Mouse (Mus musculus): Measurements from ENCODE around the gene Srl.

DNA sequence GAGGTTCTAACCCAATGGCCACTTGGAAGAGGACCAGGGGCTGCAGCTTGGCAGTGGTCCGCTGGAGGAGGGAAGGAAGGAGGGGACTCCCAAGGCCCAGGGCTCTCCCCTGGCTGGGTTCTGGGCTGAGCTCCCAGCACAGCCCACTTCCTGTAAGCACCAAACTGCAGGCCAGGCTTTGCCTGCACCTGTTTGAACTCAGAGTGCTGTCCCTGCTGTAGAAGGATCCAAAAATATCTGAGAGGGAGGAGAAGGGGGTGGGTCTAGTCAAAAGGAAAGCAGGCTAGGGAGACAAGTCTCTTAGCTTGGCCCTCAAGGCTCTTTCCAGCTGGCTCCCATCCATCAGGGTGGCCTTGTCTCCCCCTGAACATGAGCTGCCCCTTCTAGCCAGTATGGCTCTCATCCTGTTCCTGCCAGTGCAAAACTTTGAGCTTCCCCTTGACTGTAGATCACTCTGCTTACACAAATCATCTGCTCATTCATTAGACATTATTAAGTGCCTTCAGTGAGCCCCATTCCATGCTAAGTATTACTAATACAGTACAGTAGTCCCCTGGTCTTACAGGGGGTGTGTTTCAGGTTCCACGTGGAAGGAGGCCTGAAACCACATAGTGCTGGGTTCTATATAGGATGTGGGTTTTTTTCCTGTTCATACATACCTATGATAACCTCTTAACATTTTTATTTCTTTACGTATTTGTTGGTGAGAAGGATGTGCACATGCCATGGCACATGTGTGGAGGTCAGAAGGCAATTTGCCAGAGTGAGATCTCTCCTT lies 28.8 kb downstream of the Srl start:
- TF ChIP-seq CTCF (IDR thresholded peaks at IDR 0.05) = no peak
- no peak for TF ChIP-seq EP300 (IDR thresholded peaks at IDR 0.05)
